Mouse (Mus musculus): ENCODE results near the gene Cep41.

GRCm38 (mm10) chr6:30617959-30618590 is 75.5 kb downstream of the Cep41 start:
- TF ChIP-seq CTCF (IDR thresholded peaks at IDR 0.05; ENCODE audit: borderline replicate concordance, control insufficient read depth, extremely low read depth, insufficient read depth, low read length, poor library complexity) (no peak), POLR2A (IDR thresholded peaks at IDR 0.05; ENCODE audit: control insufficient read depth, extremely low read depth, insufficient read depth, low read length, poor library complexity) (no peak)
